Mouse (Mus musculus) limb, embryonic 10.5 days (tissue): Measurements from ENCODE around the gene Rad23a. TPM values are rescaled to one million over a fixed set of nuclear protein-coding genes. Genes with fewer than 3 reads are reported as not detected.

Source experiments
- DNase-seq: peaks from one replicate; pipeline ENCODE4 v3.0.0-alpha.2; 2017; ENCODE audit warnings: low spot score
- H3K27ac ChIP-seq: fragments of 300-500 bp; sonication (generic); 2 replicates; pipeline ENCODE4 v1.5.1; 2016; ENCODE audit warnings: mild to moderate bottlenecking
- H3K27me3 ChIP-seq: fragments of 300-500 bp; sonication (generic); 2 replicates; pipeline ENCODE4 v1.6.1; 2016; ENCODE audit warnings: low read depth, mild to moderate bottlenecking; ENCODE audit not compliant: poor library complexity, severe bottlenecking
- H3K36me3 ChIP-seq: fragments of 300-500 bp; sonication (generic); 2 replicates; pipeline ENCODE4 v1.6.1; 2016; ENCODE audit warnings: mild to moderate bottlenecking, moderate library complexity
- H3K4me1 ChIP-seq: fragments of 300-500 bp; sonication (generic); 2 replicates; pipeline ENCODE4 v1.6.1; 2016
- H3K4me3 ChIP-seq: fragments of 300-500 bp; sonication (generic); 2 replicates; pipeline ENCODE4 v1.5.1; 2016; ENCODE audit warnings: mild to moderate bottlenecking, moderate library complexity
- H3K9me3 ChIP-seq: fragments of 300-500 bp; sonication (generic); replicated peaks from 2 replicates; pipeline ENCODE4 v1.6.1; 2016; ENCODE audit warnings: mild to moderate bottlenecking
- WGBS: fragments of 180-500 bp; shearing (Covaris S2); methylation state at CpG from one replicate; pipeline ENCODE4 v1.1.7; 2016; 5-methylcytosine and 5-hydroxymethylcytosine counted together
- polyA plus RNA-seq: library from polyadenylated mRNA; unstranded; fragments of >200 nt; fragmentation: Nextera tagmentation; extraction: Ambion mirVana; gene quantifications from 2 replicates; pipeline ENCODE4 v1.2.1, GENCODE M21; 2016

Rad23a gene
- polyA plus RNA-seq, 1 experiment from 2014 or later: 119 TPM

DNA sequence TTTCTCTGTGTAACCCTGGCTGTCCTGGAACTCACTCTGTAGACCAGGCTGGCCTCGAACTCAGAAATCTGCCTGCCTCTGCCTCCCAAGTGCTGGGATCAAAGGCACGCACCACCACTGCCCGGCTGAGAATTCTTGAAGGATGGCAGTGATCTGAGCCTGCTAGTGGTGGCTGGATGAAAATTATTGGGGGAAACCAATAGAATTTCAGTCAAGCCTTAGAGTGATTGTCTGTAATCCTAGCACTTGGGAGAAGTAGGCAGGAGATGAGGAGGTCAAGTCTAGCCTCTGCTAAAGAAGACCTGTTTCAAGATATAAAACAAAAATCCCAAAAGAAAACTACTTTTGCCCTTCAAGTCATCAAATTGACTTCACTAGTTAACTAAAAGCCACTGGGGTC lies 16.0 kb upstream of the Rad23a start:
- H3K4me1 ChIP-seq: peaks cover 12% of the 10 kb centered on the region
- 92% methylated on average over 3 of the region's 3 CpGs for WGBS
- H3K27ac ChIP-seq: 0 out of 2 replicates have a peak overlapping the region, but pooled peaks have one; percentile 92
- no peak for DNase-seq
- H3K36me3 ChIP-seq: peaks cover 25% of the 10 kb centered on the region
- H3K4me3 ChIP-seq: peak overlapping the region; percentile 93
- no peaks in the 10 kb centered on the region for H3K27me3 ChIP-seq
- H3K9me3 ChIP-seq: no peaks in the 10 kb centered on the region

DNA sequence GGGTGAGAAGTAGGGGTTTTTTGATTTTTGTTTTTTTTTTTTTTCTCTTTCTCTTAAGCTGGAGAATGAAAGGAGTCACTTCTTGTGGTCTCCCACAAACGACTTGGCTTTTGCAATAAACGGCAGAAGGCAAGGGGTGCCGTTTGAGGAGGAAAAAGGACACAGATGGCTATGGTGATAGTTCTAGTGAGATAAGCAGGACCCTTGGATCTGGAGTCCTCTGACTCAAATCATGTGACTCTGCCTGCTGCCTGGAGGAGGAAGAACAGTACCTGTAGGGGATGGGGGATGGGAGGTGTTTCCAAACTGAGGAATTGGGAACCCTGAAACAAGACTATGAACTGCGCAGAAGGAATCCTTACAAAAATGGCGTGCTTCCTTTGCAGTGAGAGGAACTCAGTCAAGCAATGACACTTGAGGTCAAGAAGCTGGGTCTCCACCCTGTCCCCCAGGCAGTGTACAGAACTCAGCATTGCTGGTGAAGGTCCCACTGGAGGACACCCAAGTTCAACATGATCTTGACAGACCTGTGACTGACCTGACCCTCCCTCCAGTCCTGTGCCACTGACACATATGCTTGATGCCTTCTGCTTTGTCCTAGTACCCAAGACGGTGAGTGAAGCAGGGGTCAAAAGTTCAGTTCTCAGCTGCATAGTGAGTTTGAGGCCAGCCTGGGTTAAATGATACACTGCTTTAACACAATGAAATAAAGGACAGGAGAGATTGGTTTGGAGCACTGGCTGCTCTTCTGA lies 7.4 kb upstream of the Rad23a start:
- H3K36me3 ChIP-seq: peaks cover 32% of the 10 kb centered on the region
- peak overlapping the region; percentile 95 for H3K4me3 ChIP-seq
- H3K27ac ChIP-seq: peak overlapping the region; percentile 94
- 55% methylated on average over 6 of the region's 6 CpGs for WGBS
- no peak for DNase-seq
- H3K27me3 ChIP-seq: no peaks in the 10 kb centered on the region
- H3K4me1 ChIP-seq: peaks cover 35% of the 10 kb centered on the region
- H3K9me3 ChIP-seq: no peaks in the 10 kb centered on the region

DNA sequence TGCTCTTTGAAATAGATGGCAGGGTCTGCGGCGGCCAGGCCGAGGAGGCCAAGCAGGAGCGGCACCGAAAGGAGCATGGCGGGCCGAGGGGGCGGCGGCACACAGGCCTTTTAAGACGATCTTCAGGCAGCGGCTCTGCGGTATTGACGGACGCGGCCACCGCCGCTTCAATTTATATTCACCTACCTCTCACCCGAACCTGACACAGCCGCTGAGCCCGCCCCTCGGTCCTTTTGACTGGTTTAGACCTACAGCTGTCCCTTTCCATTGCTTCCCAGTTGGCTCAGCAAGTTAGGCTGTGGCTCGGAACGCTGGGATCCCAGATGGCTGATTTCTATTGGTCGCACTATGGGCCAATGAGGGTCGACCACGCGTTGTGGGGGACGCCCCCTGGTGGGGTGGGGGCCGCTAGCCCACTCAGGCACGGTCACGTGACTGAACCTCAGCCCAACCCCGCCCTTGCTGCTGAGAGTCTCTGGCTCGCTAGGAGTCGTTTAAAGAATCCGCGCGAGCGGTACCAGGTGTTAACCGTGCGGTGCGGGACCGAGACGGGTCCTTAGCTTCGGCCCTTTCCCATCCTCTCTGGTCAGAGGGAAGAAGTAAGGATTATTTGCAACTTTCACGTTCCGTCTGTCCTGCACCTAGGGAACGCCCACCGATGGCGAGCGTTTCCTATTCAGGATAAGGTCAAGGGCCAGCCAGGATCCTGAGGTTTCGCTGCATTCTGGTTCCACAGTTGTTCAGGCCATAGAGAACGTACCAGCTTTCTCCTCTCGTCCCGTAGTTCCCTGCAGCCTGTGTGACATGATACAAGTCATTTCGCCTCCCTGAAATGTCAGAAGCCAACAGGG lies 6.5 kb upstream of the Rad23a start, which contains the start of gene Calr:
TSS of gene Calr (minus strand) at position 213 of the 851 bp plus-strand sequence.
- Histone ChIP-seq H3K36me3 (peaks cover 42% of the 10 kb centered on the region), H3K4me1 (peaks cover 39% of the 10 kb centered on the region), H3K4me3 (peak within 1 kb of the TSS; percentile 95), H3K9me3 (no peaks in the 10 kb centered on the region), H3K27ac (peak within 1 kb of the TSS; percentile 94), H3K27me3 (no peaks in the 10 kb centered on the region)
- WGBS: under 1% methylated on average over 55 of the region's 55 CpGs
- DNase-seq: peak; percentile 99

DNA sequence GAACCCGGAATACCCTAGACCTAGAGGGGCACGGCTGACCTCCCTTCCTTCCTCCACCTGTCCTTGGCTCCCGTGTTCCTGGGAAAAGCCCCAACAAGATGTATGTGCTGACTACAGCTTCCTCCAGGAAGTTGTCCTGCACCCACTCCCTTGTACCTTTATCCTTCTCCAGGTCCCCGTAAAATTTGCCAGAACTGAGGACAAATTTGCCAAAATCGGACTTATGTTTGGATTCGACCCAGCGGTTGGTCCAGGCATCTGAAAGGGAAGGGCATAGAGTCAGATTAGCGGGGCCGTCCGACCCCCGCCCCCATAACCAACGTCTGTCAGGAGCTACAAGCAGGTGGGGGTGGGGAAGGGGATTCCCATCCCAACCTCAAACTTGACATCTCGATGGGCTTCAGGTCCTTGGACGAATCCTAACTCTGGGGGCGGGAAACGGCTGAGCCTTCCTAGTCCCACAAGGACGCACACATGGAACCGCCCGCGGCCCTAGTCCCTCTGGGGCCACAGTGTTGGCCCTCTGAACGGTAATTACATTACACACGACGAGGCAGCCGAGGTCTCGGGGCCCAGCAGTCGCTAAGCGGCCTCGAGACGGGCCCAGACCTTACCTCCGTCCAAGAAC lies 5.7 kb upstream of the Rad23a start:
- Histone ChIP-seq H3K27me3 (no peaks in the 10 kb centered on the region), H3K4me3 (peak overlapping the region; percentile 95), H3K4me1 (peaks cover 39% of the 10 kb centered on the region), H3K36me3 (peaks cover 49% of the 10 kb centered on the region), H3K27ac (peak overlapping the region; percentile 94), H3K9me3 (no peaks in the 10 kb centered on the region)
- WGBS: under 1% methylated on average over 30 of the region's 30 CpGs
- no peak for DNase-seq

DNA sequence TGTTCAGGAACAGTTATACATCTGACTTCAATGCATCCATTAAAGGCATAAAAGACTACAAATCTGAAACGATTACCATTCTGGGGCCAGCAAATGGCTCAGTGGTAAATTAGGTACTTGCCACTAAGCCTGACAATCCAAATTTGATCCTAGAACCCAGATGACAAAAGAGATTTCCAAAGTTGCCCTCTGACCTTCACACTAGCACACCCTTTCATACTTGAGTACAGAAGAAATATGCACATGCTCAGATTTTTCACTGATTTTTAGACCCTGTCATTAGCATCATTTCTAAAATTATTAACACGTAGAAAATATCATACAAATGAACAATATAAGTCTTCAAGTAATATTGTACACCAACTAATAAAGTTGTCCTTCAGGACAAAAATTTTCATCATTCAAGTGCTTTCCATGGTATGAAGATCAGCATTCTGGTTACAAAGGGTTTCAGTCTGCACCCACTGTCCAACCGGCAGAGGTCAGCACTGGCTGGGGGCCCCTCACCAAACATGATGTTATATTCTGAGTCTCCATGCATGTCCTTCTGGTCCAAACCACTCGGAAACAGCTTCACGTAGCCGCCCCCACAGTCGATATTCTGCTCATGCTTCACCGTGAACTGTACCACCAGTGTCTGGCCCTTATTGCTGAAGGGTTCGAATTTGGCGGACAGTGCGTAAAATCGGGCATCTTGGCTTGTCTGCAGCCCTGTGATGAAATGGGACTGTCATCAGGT lies 5.1 kb upstream of the Rad23a start:
- WGBS: 22% methylated on average over 12 of the region's 12 CpGs
- Histone ChIP-seq H3K9me3 (no peaks in the 10 kb centered on the region), H3K36me3 (peaks cover 51% of the 10 kb centered on the region), H3K4me3 (peak overlapping the region; percentile 95), H3K4me1 (peaks cover 39% of the 10 kb centered on the region), H3K27me3 (no peaks in the 10 kb centered on the region), H3K27ac (peak overlapping the region; percentile 94)
- peak; percentile 55 for DNase-seq

DNA sequence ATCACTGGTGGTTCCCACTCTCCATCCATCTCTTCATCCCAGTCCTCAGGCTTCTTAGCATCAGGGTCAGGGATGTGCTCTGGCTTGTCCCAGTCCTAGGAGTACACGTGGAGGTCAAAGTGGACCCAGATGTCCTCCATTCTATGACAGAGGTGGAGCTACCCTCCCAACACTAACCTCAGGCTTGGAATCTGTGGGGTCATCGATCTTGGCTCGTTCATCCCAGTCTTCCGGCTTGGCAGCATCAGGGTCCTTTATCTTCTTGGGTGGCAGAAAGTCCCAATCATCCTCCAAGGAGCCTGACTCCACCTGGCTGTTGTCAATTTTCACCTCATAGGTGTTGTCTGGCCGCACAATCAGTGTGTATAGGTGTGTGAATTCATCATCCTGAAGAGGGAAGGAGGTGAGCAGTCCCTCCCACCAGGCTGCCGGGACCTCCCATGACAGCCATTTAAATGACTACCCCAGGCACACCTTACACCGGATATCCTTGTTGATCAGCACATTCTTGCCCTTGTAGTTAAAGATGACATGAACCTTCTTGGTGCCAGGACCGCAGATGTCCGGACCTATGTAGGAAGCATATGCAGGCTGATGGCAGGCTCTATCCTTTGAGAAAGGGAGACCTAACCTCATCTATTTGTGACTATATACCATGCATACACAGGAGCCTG lies 4.1 kb upstream of the Rad23a start:
- DNase-seq: no peak
- Histone ChIP-seq H3K36me3 (peaks cover 51% of the 10 kb centered on the region), H3K27ac (no peak overlapping the region), H3K9me3 (no peaks in the 10 kb centered on the region), H3K27me3 (no peaks in the 10 kb centered on the region), H3K4me3 (peak overlapping the region; percentile 95), H3K4me1 (peaks cover 43% of the 10 kb centered on the region)
- WGBS: 89% methylated on average over 9 of the region's 9 CpGs

DNA sequence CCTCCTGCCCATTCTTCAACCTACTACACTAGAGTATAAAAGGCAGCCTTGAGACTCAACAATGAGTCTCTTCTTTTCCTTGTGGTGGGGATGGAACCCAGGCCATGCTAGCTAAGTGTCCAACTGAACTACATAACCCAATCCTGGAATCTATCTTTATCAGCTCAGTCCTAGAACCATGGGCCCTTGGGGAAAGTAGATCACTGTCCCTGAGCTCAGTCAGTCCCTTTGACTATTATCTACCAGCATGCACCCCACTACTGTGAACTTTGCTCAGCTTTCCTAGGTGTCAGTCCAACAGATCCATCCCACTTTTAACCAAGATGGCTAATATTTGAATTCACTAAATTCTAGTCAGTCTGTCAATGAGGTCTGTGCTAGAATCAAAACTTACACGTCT lies 1.0 kb upstream of the Rad23a start:
- 78% methylated on average over 1 of the region's 1 CpGs for WGBS
- H3K4me1 ChIP-seq: peaks cover 54% of the 10 kb centered on the region
- peaks cover 80% of the 10 kb centered on the region for H3K36me3 ChIP-seq
- 0 out of 2 replicates have a peak overlapping the region, but pooled peaks have one; percentile 14 for H3K4me3 ChIP-seq
- no peak for DNase-seq
- H3K27ac ChIP-seq: no peak overlapping the region
- H3K27me3 ChIP-seq: no peaks in the 10 kb centered on the region
- no peaks in the 10 kb centered on the region for H3K9me3 ChIP-seq

DNA sequence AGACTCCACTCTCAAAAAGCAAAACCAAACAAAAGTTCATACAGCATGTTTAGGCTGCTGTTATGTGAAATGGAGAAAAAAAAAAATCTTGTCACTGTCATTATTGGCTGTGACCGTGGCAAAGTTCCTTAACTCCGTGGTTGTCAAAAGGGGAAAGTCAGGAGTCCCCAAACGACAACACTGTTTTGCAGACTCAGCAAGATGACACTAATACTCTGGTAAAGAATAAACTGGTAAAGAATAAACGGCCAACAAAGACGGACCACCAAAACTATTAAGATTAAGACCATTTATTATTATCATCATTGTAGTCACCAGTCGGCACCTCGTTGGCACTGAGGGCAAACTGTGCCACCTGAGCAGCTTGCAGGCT lies 604 bp downstream of the Rad23a start:
- peak overlapping the region; percentile 94 for H3K27ac ChIP-seq
- DNase-seq: no peak
- no peaks in the 10 kb centered on the region for H3K27me3 ChIP-seq
- peak overlapping the region; percentile 77 for H3K4me3 ChIP-seq
- 8% methylated on average over 7 of the region's 7 CpGs for WGBS
- peaks cover 60% of the 10 kb centered on the region for H3K4me1 ChIP-seq
- H3K9me3 ChIP-seq: no peaks in the 10 kb centered on the region
- H3K36me3 ChIP-seq: peaks cover 83% of the 10 kb centered on the region

DNA sequence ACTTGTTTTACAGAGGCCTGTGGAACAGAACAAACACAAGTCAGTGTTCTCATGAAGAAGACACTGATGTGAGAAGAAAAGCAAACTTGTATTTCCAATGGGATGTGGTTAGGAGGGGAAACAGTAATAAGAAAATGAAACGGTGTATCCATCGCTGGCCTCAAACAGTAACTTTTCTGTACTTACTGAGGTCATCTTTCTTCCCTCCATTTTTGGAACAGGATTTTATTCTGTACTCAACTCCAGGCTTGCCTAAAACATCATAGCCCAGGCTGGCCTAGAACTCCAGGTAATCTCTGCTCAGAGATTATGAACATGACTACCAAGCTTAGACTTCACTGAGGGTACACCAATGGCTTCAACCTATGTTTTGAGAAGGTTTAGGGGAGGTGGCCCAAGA lies 1.1 kb downstream of the Rad23a start:
- H3K27ac ChIP-seq: no peak overlapping the region
- 95% methylated on average over 2 of the region's 2 CpGs for WGBS
- no peaks in the 10 kb centered on the region for H3K9me3 ChIP-seq
- H3K4me3 ChIP-seq: peak overlapping the region; percentile 77
- DNase-seq: no peak
- H3K4me1 ChIP-seq: peaks cover 56% of the 10 kb centered on the region
- H3K36me3 ChIP-seq: peaks cover 83% of the 10 kb centered on the region
- H3K27me3 ChIP-seq: no peaks in the 10 kb centered on the region

DNA sequence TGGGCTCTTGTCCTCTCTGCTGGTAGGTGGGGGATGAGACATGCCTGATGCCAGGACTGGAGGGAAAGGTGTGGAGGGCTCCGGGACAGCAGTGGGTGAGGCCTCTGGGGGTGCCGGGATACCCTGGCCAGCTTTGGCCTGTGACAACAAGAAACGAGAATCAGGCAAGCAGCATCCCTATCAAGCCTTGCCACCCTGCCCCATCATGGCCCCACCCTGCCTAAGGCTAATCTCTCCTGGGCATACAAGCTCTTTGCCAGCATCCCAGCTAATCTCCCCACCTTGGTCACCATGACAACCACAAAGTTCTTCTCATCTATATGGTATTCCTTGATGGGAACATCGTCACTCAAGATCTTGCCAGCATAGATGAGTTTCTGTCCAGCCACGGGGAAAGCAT lies 2.0 kb downstream of the Rad23a start:
- no peak for DNase-seq
- no peak overlapping the region for H3K4me3 ChIP-seq
- H3K4me1 ChIP-seq: peaks cover 50% of the 10 kb centered on the region
- 87% methylated on average over 5 of the region's 5 CpGs for WGBS
- H3K27ac ChIP-seq: peak overlapping the region; percentile 75; the same call in 1 of the 2 replicates
- H3K36me3 ChIP-seq: peaks cover 83% of the 10 kb centered on the region
- H3K9me3 ChIP-seq: no peaks in the 10 kb centered on the region
- H3K27me3 ChIP-seq: no peaks in the 10 kb centered on the region

DNA sequence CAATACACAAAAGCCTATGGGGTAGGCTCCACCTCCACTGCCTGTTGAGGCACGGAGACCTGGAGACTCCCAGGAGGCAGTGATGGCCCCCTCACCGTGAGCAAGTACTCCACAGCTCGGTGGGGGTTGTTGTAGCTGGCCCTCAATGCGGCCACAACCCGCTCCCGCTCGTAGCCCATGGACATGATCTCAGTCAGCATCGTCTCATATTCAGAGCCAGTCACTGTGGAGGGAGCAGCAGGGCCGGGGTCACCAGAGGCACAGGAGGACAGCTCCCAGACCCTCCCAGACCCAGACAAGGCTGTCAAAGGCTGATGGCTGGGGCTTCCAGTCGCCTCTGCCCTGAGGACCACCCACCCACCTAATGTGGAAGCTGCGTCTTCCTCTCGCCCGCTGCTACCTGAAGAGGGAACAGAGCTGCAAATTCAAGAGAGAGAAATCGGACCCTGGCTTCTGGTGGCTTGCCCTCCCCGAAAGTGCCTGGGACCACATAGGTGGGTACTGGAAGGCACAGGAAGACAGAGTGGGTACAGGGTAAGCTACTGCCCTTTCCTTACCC lies 2.5 kb downstream of the Rad23a start:
- Histone ChIP-seq H3K27ac (peak overlapping the region; percentile 75), H3K9me3 (no peaks in the 10 kb centered on the region), H3K4me3 (peak overlapping the region; percentile 31), H3K4me1 (peaks cover 50% of the 10 kb centered on the region), H3K36me3 (peaks cover 81% of the 10 kb centered on the region), H3K27me3 (no peaks in the 10 kb centered on the region)
- WGBS: 79% methylated on average over 15 of the region's 15 CpGs
- no peak for DNase-seq
